Mouse (Mus musculus) R1 (cell line): ENCODE measurements around the gene Gm29666.
A peak's percentile ranks its signal among the peaks of the same experiment; 100 is the strongest.

Experiments used
- DNase-seq: peaks from one replicate; pipeline ENCODE4 v3.0.0-alpha.2; 2018; ENCODE audit warnings: low read depth, low spot score

Gene Gm29666

DNA sequence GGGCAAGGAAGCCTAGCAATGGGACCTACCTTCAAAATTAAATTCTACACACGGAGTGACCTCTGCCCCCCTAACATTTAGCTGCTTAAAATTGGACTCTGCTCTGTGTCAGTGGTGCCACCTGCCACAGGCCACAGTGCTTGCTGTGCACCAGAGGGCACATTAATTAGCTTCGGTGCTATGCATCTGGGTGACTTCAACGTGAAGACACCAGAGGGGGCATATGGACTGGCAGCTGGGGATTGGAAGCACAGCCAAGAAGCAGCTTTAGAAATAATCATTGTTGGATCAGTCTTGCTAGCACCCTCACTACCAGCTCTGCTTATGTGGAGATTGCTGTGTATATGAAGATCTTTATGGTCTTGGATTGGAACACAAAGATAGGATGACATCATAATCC is 6.6 kb downstream of the Gm29666 start:
- no peak for DNase-seq

DNA sequence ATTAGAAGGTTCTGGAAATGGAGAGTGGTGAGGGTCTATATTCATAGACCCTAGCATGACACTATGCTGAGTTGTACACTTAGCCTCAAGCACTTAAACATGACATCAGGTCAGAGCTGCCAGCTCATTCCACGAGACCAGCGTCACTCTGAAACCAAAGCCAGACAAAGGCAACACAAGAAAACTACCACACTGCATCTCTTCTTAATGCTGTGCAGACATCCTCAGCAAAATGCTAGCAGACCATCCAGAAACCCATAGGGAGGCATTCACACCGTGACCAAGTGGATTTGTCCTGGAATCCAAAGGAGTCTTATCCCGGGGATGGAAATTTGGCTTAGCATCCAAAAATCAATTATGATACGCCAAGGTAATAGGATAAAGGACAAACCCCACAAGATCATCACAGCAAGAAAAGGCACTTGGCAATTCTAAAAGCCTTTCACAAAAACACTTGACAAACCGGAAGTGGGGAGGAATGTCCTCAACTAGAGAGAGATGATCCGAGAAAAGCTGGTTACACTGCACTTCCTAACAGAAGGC is 15.9 kb downstream of the Gm29666 start:
- DNase-seq = no peak

DNA sequence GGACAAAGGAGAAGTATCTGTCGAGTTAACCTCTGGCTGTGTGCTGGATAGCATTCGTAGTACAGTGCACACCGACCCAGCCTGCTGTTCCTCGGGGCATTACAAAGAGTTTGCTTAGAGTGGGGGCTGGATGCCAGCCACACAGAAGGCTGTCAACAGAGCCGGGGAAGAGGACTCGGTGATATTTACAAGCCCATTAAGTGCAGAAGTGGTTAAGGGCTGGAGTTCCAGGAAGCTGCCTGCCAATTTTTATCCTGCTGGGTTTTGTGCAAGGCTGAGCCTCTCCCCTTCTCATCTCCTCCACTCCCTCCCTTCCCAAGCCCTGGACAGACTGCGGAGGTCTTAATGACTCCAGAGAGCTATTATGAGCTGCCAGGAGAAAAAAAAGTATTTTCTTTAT is 21.8 kb downstream of the Gm29666 start:
- no peak for DNase-seq

DNA sequence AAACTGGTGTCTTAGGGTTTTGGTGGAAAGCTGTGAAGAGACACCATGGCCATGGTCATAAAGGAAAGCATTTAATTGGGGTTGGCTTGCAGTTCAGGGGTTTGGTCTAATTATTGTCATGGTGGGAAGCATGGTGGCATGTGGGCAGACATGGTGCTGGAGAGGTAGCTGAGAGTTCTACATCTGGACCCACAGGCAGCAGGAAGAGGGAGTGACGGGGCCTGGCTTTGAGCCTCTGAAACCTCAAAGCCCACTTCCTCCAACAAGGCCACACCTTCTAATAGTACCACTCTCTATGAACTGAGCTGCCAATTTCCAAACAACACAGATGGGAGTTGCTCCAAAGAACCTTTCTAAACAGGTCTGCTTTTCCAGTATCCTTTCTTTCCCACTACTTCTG is 23.2 kb downstream of the Gm29666 start:
- no peak for DNase-seq

DNA sequence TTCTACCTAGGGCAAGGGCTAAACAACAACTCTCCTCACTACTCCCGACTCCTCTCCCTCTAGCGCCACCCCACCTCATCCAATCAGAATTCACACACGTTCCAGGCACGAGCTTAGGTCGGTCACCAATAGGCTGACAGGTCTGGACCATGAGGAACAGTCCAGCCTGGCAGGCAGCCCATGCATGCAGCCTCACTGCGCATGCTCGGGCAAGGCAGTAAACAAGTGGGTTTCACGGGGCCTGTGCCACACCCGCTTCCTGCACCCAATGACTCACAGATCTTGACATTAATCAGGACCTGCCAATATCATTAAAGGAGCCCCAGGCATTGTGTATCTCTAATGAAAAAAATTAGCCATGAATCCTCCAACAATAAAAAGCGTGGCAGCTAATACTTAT is 23.6 kb downstream of the Gm29666 start:
- DNase-seq = peak; percentile 51

DNA sequence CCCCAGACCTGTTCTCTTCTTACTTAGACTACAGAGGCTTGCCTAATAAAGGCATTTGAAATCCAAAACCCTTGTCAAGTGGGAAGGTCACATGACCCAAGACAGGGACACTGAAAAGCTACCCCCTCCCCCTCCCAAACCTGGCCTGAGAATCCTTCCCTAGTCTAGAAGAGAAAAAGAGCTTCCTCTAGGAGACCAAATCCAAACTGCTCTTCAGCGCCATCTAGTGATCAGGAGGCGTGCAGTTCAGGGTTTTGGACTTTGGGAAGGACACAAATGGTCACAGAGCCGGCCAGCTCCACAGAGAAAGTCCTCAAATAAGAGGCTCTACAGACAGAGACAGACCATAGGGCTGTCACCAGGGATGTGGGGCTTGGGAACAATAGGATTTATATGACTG is 28.2 kb downstream of the Gm29666 start:
- peak; percentile 87 for DNase-seq

DNA sequence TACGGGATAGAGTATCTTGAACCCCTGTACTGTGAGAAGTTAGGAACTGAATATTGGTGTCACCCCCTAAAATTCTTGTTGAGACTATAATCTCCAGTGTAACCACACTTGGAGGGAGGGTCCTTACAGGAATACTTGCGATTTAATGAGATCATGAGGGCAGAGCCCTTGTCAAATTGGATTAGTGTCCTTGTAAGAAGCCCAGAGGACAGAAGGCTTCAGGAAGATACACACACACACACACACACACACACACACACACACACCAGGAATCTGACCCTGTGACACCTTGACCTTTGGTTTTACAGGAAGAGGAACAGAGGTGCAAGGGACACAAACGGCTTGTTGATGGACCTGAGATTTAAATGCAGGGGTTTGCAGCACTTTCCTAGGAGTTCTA is 28.6 kb downstream of the Gm29666 start:
- DNase-seq = no peak

DNA sequence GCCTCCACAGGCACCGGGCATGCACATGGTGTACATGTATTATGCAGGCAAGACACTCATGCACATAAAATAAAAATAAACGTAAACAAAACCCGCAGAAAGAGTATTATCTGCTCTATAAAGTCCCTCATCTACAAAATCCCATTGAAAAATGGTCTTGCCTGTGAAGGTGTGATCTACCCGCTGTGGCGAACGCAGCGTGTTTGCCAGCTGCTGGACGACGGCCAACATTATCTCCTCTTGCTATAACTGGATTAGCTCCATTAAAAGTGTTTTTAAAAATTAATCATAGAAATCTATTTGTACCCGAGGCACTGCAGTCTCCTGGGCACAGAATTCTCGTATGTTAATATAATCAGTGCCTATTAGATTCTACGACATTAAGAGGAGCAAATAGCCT is 31.8 kb downstream of the Gm29666 start:
- no peak for DNase-seq

DNA sequence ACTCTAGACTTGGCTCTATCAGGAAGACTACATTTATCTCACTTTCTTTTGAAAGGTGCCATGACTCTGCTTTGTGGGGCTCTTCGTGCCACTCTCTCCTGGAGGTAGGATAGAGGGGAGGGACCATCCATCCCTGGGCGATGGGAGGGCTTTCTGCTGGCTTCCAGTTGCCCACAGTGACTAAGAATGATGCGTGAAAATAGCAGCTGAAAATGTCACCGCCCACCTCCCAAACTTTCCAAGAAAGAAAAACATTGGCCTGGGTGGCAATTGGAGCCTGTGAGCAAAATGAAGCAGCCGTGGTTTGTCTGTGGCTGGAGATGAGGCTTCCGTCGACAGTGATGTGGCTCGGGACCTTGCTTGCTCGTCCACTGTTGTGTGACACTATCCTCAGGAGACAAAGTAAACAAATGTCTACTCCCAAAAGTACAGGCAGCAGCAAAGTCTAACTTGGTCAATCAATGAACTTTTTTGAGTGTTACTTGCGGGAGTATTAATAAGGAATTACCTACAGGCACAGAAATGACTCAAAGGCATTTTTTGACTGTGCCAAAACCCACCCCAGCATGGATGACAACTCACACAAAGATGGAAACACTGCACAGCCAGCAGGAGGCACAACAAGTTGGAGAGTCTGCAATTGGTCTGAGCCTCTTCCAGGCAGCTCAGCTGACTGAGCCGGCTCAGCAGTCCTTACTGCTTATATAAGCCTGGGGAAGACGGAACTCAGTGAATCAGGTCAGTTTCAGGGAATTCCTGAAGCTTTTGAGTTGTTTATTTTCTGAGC is 42.6 kb downstream of the Gm29666 start:
- DNase-seq = no peak

DNA sequence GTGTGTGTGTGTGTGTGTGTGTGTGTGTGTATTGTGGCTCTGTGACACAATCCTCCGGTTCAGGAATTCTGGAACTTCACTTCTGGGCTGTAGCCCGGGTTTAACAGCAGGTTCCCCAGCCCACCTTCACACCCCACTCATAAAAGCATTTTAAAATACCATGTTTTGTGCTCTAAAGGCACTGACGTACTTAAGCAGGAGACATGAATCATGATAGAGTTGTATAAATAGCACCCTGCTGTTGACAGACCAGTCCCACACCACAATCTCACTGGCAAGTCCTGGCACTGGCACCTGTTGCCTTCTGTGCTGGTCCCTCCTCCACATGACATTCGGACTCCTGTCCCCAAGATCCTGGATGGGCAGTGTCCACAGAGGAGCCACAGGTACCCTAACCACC is 46.0 kb downstream of the Gm29666 start:
- no peak for DNase-seq

DNA sequence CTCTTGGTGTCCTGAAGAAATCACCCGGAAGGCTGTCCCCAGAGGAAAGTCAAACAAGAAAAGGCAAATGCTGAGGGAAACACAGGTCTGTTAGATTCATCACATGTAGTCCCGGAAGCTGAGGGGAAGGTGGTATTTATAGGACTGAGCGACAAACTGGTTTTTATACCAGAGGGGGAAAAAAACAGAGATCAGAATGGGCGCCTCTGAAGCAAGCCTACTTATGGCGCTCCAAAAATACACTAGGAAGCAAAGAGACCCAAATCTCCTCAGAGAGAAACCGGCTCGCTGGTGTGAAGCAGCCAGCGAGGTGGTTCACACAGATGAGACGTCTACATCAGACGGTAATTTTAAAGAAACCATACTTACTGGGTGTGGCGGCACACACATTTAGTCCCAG is 46.8 kb downstream of the Gm29666 start:
- no peak for DNase-seq

DNA sequence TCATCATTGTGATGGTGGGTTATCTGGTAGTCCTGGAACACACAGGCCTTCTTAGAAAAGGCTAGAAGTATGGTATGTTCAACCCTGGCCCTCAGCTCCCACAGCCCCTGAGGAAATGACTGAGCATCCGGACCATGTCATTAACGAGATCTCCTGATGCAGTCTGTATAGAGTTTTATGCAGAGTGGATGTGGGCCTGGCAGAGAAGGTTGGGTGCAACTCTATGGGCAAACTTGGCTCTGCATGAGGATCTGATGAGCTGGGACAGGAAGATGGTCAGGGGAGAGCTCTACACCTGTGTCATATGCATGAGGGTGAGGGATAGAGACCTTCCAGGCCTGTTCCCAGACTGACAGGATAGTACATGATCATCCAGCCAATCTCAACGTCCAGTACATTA is 48.0 kb downstream of the Gm29666 start:
- no peak for DNase-seq

DNA sequence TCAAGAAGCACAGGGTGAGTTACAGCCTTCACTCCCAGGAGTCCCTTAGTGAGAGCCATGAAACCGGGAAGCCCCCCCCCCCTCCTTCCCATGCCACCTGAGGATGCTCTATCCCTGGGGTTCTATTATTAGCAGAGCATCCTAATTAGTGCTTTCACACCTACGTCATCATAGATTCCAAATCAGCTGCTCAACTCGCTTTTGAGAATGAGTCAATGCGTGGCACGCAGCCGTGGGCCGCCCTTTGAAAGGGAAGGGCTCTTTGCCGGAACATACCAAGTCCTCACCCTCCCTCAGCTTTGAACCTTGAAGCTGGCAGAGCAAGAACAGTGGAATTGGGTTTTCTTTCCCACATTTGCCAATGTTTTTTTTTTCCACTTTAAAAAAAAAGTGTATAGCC is 57.9 kb downstream of the Gm29666 start:
- no peak for DNase-seq
